ENCODE assay signal across 7 mouse cellular contexts in the genomic region with DNA sequence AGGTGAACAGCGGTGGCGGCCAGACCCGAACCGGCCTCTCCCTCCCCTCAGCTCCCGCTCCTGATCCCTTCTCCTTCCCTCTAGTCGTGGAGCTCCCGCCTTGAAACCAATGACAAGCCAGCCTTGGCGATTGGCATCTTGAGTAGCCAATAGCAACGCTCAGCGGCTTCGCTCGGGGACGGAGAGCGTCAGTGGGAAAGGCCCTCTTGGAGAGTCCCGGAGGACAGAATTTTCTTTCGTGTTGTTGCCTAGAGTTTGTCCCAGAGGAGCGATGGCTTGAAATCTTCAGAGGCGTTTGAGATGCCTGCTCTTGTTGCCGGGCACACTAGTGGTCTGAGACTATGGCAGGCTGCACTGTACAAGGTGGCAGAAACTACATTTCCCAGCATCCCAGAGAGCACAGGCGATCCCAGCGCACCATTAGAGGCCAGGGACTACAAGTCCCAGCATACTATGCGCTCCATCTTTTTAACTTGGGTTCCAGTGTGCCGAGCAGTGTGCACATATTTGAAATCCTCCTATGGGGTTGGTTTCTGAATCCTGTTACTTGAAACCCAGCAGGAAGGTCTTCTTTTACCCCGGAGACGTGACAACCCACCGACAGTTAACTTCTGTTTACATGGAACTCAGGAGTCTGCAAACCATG. TPM values are rescaled to one million over a fixed set of nuclear protein-coding genes. Genes with fewer than 3 reads are reported as not detected.
DNase-seq lines count a peak whose midpoint lies in the region; ATAC-seq lines count a peak whose summit lies in the region.

A gene (minus strand): TSS at position 179 of the 646 bp plus-strand sequence.
A gene (plus strand): TSS at position 454 of the 646 bp plus-strand sequence.

- intact Hi-C loops in left cerebral cortex, postnatal 36 days (cut with DNase I) = loop anchor here (5.0 kb wide), 1 partner anchor 90 kb away; no protein-coding TSS in a partner anchor

- peak within 1 kb of the TSS; percentile 80 for H3K4me2 ChIP-seq in intestine, embryonic 16.5 days (ENCODE audit: low read depth, low read length)
- H3K4me2 ChIP-seq in midbrain, embryonic 11.5 days = peak within 1 kb of the TSS; percentile 75

- H3K36me3 ChIP-seq in intestine, embryonic 16.5 days (ENCODE audit: control insufficient read depth, insufficient read depth, low read length) = no peaks in the 10 kb centered on the region
- no peaks in the 10 kb centered on the region for H3K36me3 ChIP-seq in midbrain, embryonic 11.5 days (ENCODE audit: control insufficient read depth, insufficient read depth, low read length)

- peaks cover 10% of the 10 kb centered on the region for H3K4me1 ChIP-seq in intestine, embryonic 16.5 days (ENCODE audit: control insufficient read depth, insufficient read depth, low read length)
- peaks cover 6% of the 10 kb centered on the region for H3K4me1 ChIP-seq in midbrain, embryonic 11.5 days (ENCODE audit: control insufficient read depth, insufficient read depth, low read length)

- H3K9ac ChIP-seq in intestine, embryonic 16.5 days (ENCODE audit: low read depth, low read length) = peak within 1 kb of the TSS; percentile 94
- H3K9ac ChIP-seq in midbrain, embryonic 11.5 days (ENCODE audit: low read length) = peak within 1 kb of the TSS; percentile 79

- no peaks in the 10 kb centered on the region for H3K9me3 ChIP-seq in intestine, embryonic 16.5 days (ENCODE audit: control insufficient read depth, low read length)
- H3K9me3 ChIP-seq in midbrain, embryonic 11.5 days (ENCODE audit: control insufficient read depth, low read length) = no peaks in the 10 kb centered on the region

- under 1% methylated on average over 26 of the region's 26 CpGs for WGBS in intestine, embryonic 16.5 days
- WGBS in midbrain, embryonic 11.5 days = under 1% methylated on average over 26 of the region's 26 CpGs

- DNase-seq in adrenal gland, adult 8-10 months = peak; percentile 95
- DNase-seq in embryo, embryonic 9.5 days (ENCODE audit: extremely low spot score) = peak; percentile 96
- DNase-seq in gastrocnemius, postnatal 4 days (ENCODE audit: low spot score in 2 of 2) = peak; percentile 79 to 95
- DNase-seq in left cerebral cortex, postnatal 36 days (ENCODE audit: low spot score in 2 of 2) = peak; percentile 97 to 98
- peak; percentile 100 for DNase-seq in midbrain, embryonic 11.5 days (ENCODE audit: low spot score, missing footprints)
- peak; percentile 93 for DNase-seq in skeletal muscle tissue, adult 2 months (ENCODE audit: low read depth, low spot score)

- ATAC-seq in intestine, embryonic 16.5 days = peak; percentile 99
- peak; percentile 97 for ATAC-seq in midbrain, embryonic 11.5 days (ENCODE audit: low FRiP score)

- H3K27ac ChIP-seq in intestine, embryonic 16.5 days (ENCODE audit: low read length) = peak within 1 kb of the TSS; percentile 60
- peak within 1 kb of the TSS; percentile 25 for H3K27ac ChIP-seq in midbrain, embryonic 11.5 days (ENCODE audit: low read depth, low read length)

- peak within 1 kb of the TSS; percentile 88 for H3K4me3 ChIP-seq in intestine, embryonic 16.5 days (ENCODE audit: low read length)
- peak within 1 kb of the TSS; percentile 89 for H3K4me3 ChIP-seq in midbrain, embryonic 11.5 days (ENCODE audit: low read depth, low read length)

- H3K27me3 ChIP-seq in intestine, embryonic 16.5 days (replicated peaks; ENCODE audit: control insufficient read depth, insufficient read depth, low read length) = no peaks in the 10 kb centered on the region
- H3K27me3 ChIP-seq in midbrain, embryonic 11.5 days (ENCODE audit: control insufficient read depth, insufficient read depth, low read length) = no peaks in the 10 kb centered on the region

RNA-seq across cellular contexts. Expression of the first gene that starts in this region (rescaled TPM):
- 10 to 100 TPM; 36.8 to 47.2 (median 42.3) TPM for total RNA-seq in adrenal gland, adult 8-10 months (2022)
- 10 to 100 TPM; 52.1 to 53.6 TPM for total RNA-seq in gastrocnemius, postnatal 4 days (2021)
- 35.1 and 35.2 TPM in 2 replicates for polyA plus RNA-seq in intestine, embryonic 16.5 days (2015; fragmentation: Nextera tagmentation; extraction: Ambion mirVana)
- 10 to 100 TPM; 53.3 to 62.6 TPM for total RNA-seq in left cerebral cortex, postnatal 36 days (2021)
- polyA plus RNA-seq in midbrain, embryonic 11.5 days (2014; fragmentation: Nextera tagmentation; extraction: Ambion mirVana) = 94.3 and 98.3 TPM in 2 replicates

RNA-seq across cellular contexts. Expression of the second gene that starts in this region (rescaled TPM):
- total RNA-seq in adrenal gland, adult 8-10 months (2022) = 10 to 100 TPM; 13.1 to 16.3 (median 14.6) TPM
- total RNA-seq in gastrocnemius, postnatal 4 days (2021) = 10 to 100 TPM; 15.7 to 16.8 TPM
- polyA plus RNA-seq in intestine, embryonic 16.5 days (2015; fragmentation: Nextera tagmentation; extraction: Ambion mirVana) = 31.5 and 35.1 TPM in 2 replicates
- total RNA-seq in left cerebral cortex, postnatal 36 days (2021) = 10 to 100 TPM; 25.2 to 25.8 TPM
- 54.1 and 54.8 TPM in 2 replicates for polyA plus RNA-seq in midbrain, embryonic 11.5 days (2014; fragmentation: Nextera tagmentation; extraction: Ambion mirVana)

Comparison
In these comparisons a context has a peak if more than half of its experiments do, and no peak if none do; other contexts are left out.
1. Peak in every context shown above with its lines: DNase-seq, ATAC-seq, H3K4me3 ChIP-seq and H3K27ac ChIP-seq.